Mouse (Mus musculus) midbrain, embryonic 14.5 days (tissue): ENCODE measurements at regions not wholly inside any gene's neighbourhood (a gene's known extent, or its start where the extent isn't known, plus 50 kb on each side); places are given as distances from the start of the nearest gene placed in this dataset.

Source experiments
- ATAC-seq: fragments of 200-750 bp; cut with Nextera tagmentation; 2 replicates; pipeline ENCODE4 v1.8.0; 2017; ENCODE audit warnings: moderate number of reproducible peaks, moderate library complexity; ENCODE audit not compliant: low FRiP score, low TSS enrichment
- DNase-seq: peaks from one replicate; pipeline ENCODE4 v3.0.0-alpha.2; 2015
- H3K27ac ChIP-seq: fragments of 300-500 bp; sonication (generic); replicated peaks from 2 replicates; pipeline ENCODE4 v1.5.1; 2014; ENCODE audit warnings: mild to moderate bottlenecking, low read depth, low read length, moderate library complexity
- H3K27me3 ChIP-seq: fragments of 300-500 bp; sonication (generic); 2 replicates; pipeline ENCODE4 v1.6.1; 2014; ENCODE audit warnings: low read length, control low read depth, mixed read lengths; ENCODE audit not compliant: control insufficient read depth, insufficient read depth
- H3K36me3 ChIP-seq: fragments of 300-500 bp; sonication (generic); 2 replicates; pipeline ENCODE4 v1.6.1; 2014; ENCODE audit warnings: low read length, control low read depth; ENCODE audit not compliant: control insufficient read depth, insufficient read depth
- H3K4me1 ChIP-seq: fragments of 300-500 bp; sonication (generic); 2 replicates; pipeline ENCODE4 v1.6.1; 2014; ENCODE audit warnings: mild to moderate bottlenecking, antibody characterized with exemption, low read length, control low read depth; ENCODE audit not compliant: control insufficient read depth, insufficient read depth
- H3K4me2 ChIP-seq: fragments of 300-500 bp; sonication (generic); 2 replicates; pipeline ENCODE4 v1.6.1; 2014; ENCODE audit warnings: mild to moderate bottlenecking, low read length, moderate library complexity
- H3K4me3 ChIP-seq: fragments of 300-500 bp; sonication (generic); replicated peaks from 2 replicates; pipeline ENCODE4 v1.5.1; 2014; ENCODE audit warnings: low read depth, low read length
- H3K9ac ChIP-seq: fragments of 300-500 bp; sonication (generic); replicated peaks from 2 replicates; pipeline ENCODE4 v1.6.1; 2014; ENCODE audit warnings: mild to moderate bottlenecking, low read length, moderate library complexity
- H3K9me3 ChIP-seq: fragments of 300-500 bp; sonication (generic); 2 replicates; pipeline ENCODE4 v1.6.1; 2016; ENCODE audit warnings: low read length, control low read depth, mixed read lengths; ENCODE audit not compliant: control insufficient read depth
- WGBS: fragments of 180-500 bp; shearing (Covaris S2); extraction: QIAGEN DNeasy Blood & Tissue Kit; methylation state at CpG from one replicate; pipeline ENCODE4 v1.1.7; 2014; 5-methylcytosine and 5-hydroxymethylcytosine counted together

- no peak overlapping the region for H3K4me3 ChIP-seq
- no peak overlapping the region for H3K9ac ChIP-seq
- no peaks in the 10 kb centered on the region for H3K9me3 ChIP-seq
- peak; percentile 11 for DNase-seq
- no peak for ATAC-seq
- H3K4me2 ChIP-seq: no peak overlapping the region
- H3K27ac ChIP-seq: no peak overlapping the region
- no peaks in the 10 kb centered on the region for H3K36me3 ChIP-seq
- no peaks in the 10 kb centered on the region for H3K4me1 ChIP-seq
- no peaks in the 10 kb centered on the region for H3K27me3 ChIP-seq
- 41% methylated on average over 1 of the region's 1 CpGs for WGBS
Observed at GRCm38 (mm10) chr13:82780826-82781225, 723.0 kb upstream of the Mef2c start.
